Mouse (Mus musculus): Measurements from ENCODE around the gene Lrrtm4. TPM values are rescaled to one million over a fixed set of nuclear protein-coding genes. Genes with fewer than 3 reads are reported as not detected.

The Lrrtm4 gene
- polyA plus RNA-seq, 1 experiment from 2014 or later, result 1.1 TPM

GRCm38 (mm10) chr6:80704183-80704582 is 685.5 kb downstream of the Lrrtm4 start:
- no peak overlapping the region for H3K4me3 ChIP-seq (replicated peaks; ENCODE audit: low read length)
- no peaks in the 10 kb centered on the region for H3K27me3 ChIP-seq (ENCODE audit: control insufficient read depth, insufficient read depth, low read length)
- no peak overlapping the region for H3K4me2 ChIP-seq (ENCODE audit: low read depth, low read length)
- no peak for ATAC-seq (ENCODE audit: insufficient read depth, low FRiP score)
- no peak overlapping the region for H3K9ac ChIP-seq (ENCODE audit: low read length)
- no peaks in the 10 kb centered on the region for H3K4me1 ChIP-seq (ENCODE audit: control insufficient read depth, insufficient read depth, low read length)
- no peaks in the 10 kb centered on the region for H3K9me3 ChIP-seq (replicated peaks; ENCODE audit: control insufficient read depth, low read length)
- 63% methylated on average over 2 of the region's 2 CpGs for WGBS
- H3K27ac ChIP-seq (ENCODE audit: low read length), result no peak overlapping the region
- H3K36me3 ChIP-seq (ENCODE audit: control insufficient read depth, insufficient read depth, low read length), result no peaks in the 10 kb centered on the region

GRCm38 (mm10) chr6:80720468-80720867 is 701.8 kb downstream of the Lrrtm4 start:
- H3K9me3 ChIP-seq (replicated peaks; ENCODE audit: control insufficient read depth, low read length), result no peaks in the 10 kb centered on the region
- no peak overlapping the region for H3K27ac ChIP-seq (ENCODE audit: low read length)
- no peak for ATAC-seq (ENCODE audit: insufficient read depth, low FRiP score)
- H3K4me1 ChIP-seq (ENCODE audit: control insufficient read depth, insufficient read depth, low read length), result no peaks in the 10 kb centered on the region
- no peak overlapping the region for H3K4me2 ChIP-seq (ENCODE audit: low read depth, low read length)
- H3K27me3 ChIP-seq (ENCODE audit: control insufficient read depth, insufficient read depth, low read length), result no peaks in the 10 kb centered on the region
- H3K9ac ChIP-seq (ENCODE audit: low read length), result no peak overlapping the region
- no peaks in the 10 kb centered on the region for H3K36me3 ChIP-seq (ENCODE audit: control insufficient read depth, insufficient read depth, low read length)
- H3K4me3 ChIP-seq (replicated peaks; ENCODE audit: low read length), result no peak overlapping the region
- 89% methylated on average over 5 of the region's 5 CpGs for WGBS

GRCm38 (mm10) chr6:80733416-80733815 is 714.7 kb downstream of the Lrrtm4 start:
- Histone ChIP-seq H3K36me3 (ENCODE audit: control insufficient read depth, insufficient read depth, low read length) (no peaks in the 10 kb centered on the region), H3K9ac (ENCODE audit: low read length) (no peak overlapping the region), H3K27ac (ENCODE audit: low read length) (no peak overlapping the region), H3K9me3 (replicated peaks; ENCODE audit: control insufficient read depth, low read length) (no peaks in the 10 kb centered on the region), H3K4me2 (ENCODE audit: low read depth, low read length) (no peak overlapping the region), H3K4me3 (replicated peaks; ENCODE audit: low read length) (no peak overlapping the region), H3K4me1 (ENCODE audit: control insufficient read depth, insufficient read depth, low read length) (no peaks in the 10 kb centered on the region), H3K27me3 (ENCODE audit: control insufficient read depth, insufficient read depth, low read length) (no peaks in the 10 kb centered on the region)
- 77% methylated on average over 3 of the region's 3 CpGs for WGBS
- ATAC-seq (ENCODE audit: insufficient read depth, low FRiP score), result no peak

- H3K27ac ChIP-seq (ENCODE audit: low read length), result no peak overlapping the region
- H3K4me2 ChIP-seq (ENCODE audit: low read depth, low read length), result no peak overlapping the region
- no peaks in the 10 kb centered on the region for H3K36me3 ChIP-seq (ENCODE audit: control insufficient read depth, insufficient read depth, low read length)
- 85% methylated on average over 2 of the region's 2 CpGs for WGBS
- no peak overlapping the region for H3K4me3 ChIP-seq (replicated peaks; ENCODE audit: low read length)
- no peak overlapping the region for H3K9ac ChIP-seq (ENCODE audit: low read length)
- ATAC-seq (ENCODE audit: insufficient read depth, low FRiP score), result no peak
- H3K4me1 ChIP-seq (ENCODE audit: control insufficient read depth, insufficient read depth, low read length), result no peaks in the 10 kb centered on the region
- no peaks in the 10 kb centered on the region for H3K27me3 ChIP-seq (ENCODE audit: control insufficient read depth, insufficient read depth, low read length)
- no peaks in the 10 kb centered on the region for H3K9me3 ChIP-seq (replicated peaks; ENCODE audit: control insufficient read depth, low read length)
Observed at GRCm38 (mm10) chr6:80750769-80751168, 732.1 kb downstream of the Lrrtm4 start.

GRCm38 (mm10) chr6:80760641-80761204 is 742.0 kb downstream of the Lrrtm4 start:
- no peak overlapping the region for H3K27ac ChIP-seq (ENCODE audit: low read length)
- H3K4me1 ChIP-seq (ENCODE audit: control insufficient read depth, insufficient read depth, low read length), result no peaks in the 10 kb centered on the region
- no peak overlapping the region for H3K9ac ChIP-seq (ENCODE audit: low read length)
- H3K36me3 ChIP-seq (ENCODE audit: control insufficient read depth, insufficient read depth, low read length), result no peaks in the 10 kb centered on the region
- H3K9me3 ChIP-seq (replicated peaks; ENCODE audit: control insufficient read depth, low read length), result no peaks in the 10 kb centered on the region
- H3K4me3 ChIP-seq (replicated peaks; ENCODE audit: low read length), result no peak overlapping the region
- ATAC-seq (ENCODE audit: insufficient read depth, low FRiP score), result no peak
- no peaks in the 10 kb centered on the region for H3K27me3 ChIP-seq (ENCODE audit: control insufficient read depth, insufficient read depth, low read length)
- H3K4me2 ChIP-seq (ENCODE audit: low read depth, low read length), result no peak overlapping the region
- WGBS, result 49% methylated on average over 5 of the region's 5 CpGs

GRCm38 (mm10) chr6:80786282-80786681 is 767.6 kb downstream of the Lrrtm4 start:
- no peak for ATAC-seq (ENCODE audit: insufficient read depth, low FRiP score)
- Histone ChIP-seq H3K27ac (ENCODE audit: low read length) (no peak overlapping the region), H3K4me1 (ENCODE audit: control insufficient read depth, insufficient read depth, low read length) (no peaks in the 10 kb centered on the region)

GRCm38 (mm10) chr6:80823753-80824152 is 805.1 kb downstream of the Lrrtm4 start:
- no peaks in the 10 kb centered on the region for H3K9me3 ChIP-seq (replicated peaks; ENCODE audit: control insufficient read depth, low read length)

More at GRCm38 (mm10) chr6:80786282-80786681, 767.6 kb downstream of the Lrrtm4 start:
- H3K36me3 ChIP-seq (ENCODE audit: control insufficient read depth, insufficient read depth, low read length), result no peaks in the 10 kb centered on the region
- no peak overlapping the region for H3K4me3 ChIP-seq (replicated peaks; ENCODE audit: low read length)
- H3K9me3 ChIP-seq (replicated peaks; ENCODE audit: control insufficient read depth, low read length), result no peaks in the 10 kb centered on the region
- H3K27me3 ChIP-seq (ENCODE audit: control insufficient read depth, insufficient read depth, low read length), result no peaks in the 10 kb centered on the region
- H3K4me2 ChIP-seq (ENCODE audit: low read depth, low read length), result no peak overlapping the region
- no peak overlapping the region for H3K9ac ChIP-seq (ENCODE audit: low read length)

GRCm38 (mm10) chr6:80839784-80840183 is 821.1 kb downstream of the Lrrtm4 start:
- Histone ChIP-seq H3K9me3 (replicated peaks; ENCODE audit: control insufficient read depth, low read length) (no peaks in the 10 kb centered on the region), H3K4me1 (ENCODE audit: control insufficient read depth, insufficient read depth, low read length) (no peaks in the 10 kb centered on the region), H3K4me3 (replicated peaks; ENCODE audit: low read length) (no peak overlapping the region), H3K27ac (ENCODE audit: low read length) (no peak overlapping the region), H3K36me3 (ENCODE audit: control insufficient read depth, insufficient read depth, low read length) (no peaks in the 10 kb centered on the region), H3K9ac (ENCODE audit: low read length) (no peak overlapping the region), H3K27me3 (ENCODE audit: control insufficient read depth, insufficient read depth, low read length) (no peaks in the 10 kb centered on the region), H3K4me2 (ENCODE audit: low read depth, low read length) (no peak overlapping the region)
- no peak for ATAC-seq (ENCODE audit: insufficient read depth, low FRiP score)
- 62% methylated on average over 2 of the region's 2 CpGs for WGBS

More at GRCm38 (mm10) chr6:80823753-80824152, 805.1 kb downstream of the Lrrtm4 start:
- H3K27me3 ChIP-seq (ENCODE audit: control insufficient read depth, insufficient read depth, low read length), result no peaks in the 10 kb centered on the region
- no peak overlapping the region for H3K4me3 ChIP-seq (replicated peaks; ENCODE audit: low read length)
- H3K36me3 ChIP-seq (ENCODE audit: control insufficient read depth, insufficient read depth, low read length), result no peaks in the 10 kb centered on the region
- no peak for ATAC-seq (ENCODE audit: insufficient read depth, low FRiP score)
- 62% methylated on average over 5 of the region's 5 CpGs for WGBS
- no peaks in the 10 kb centered on the region for H3K4me1 ChIP-seq (ENCODE audit: control insufficient read depth, insufficient read depth, low read length)
- no peak overlapping the region for H3K4me2 ChIP-seq (ENCODE audit: low read depth, low read length)
- no peak overlapping the region for H3K27ac ChIP-seq (ENCODE audit: low read length)
- no peak overlapping the region for H3K9ac ChIP-seq (ENCODE audit: low read length)

GRCm38 (mm10) chr6:80845294-80845693 is 826.6 kb downstream of the Lrrtm4 start:
- no peak overlapping the region for H3K9ac ChIP-seq (ENCODE audit: low read length)
- no peaks in the 10 kb centered on the region for H3K27me3 ChIP-seq (ENCODE audit: control insufficient read depth, insufficient read depth, low read length)
- no peaks in the 10 kb centered on the region for H3K9me3 ChIP-seq (replicated peaks; ENCODE audit: control insufficient read depth, low read length)
- no peak for ATAC-seq (ENCODE audit: insufficient read depth, low FRiP score)
- no peaks in the 10 kb centered on the region for H3K36me3 ChIP-seq (ENCODE audit: control insufficient read depth, insufficient read depth, low read length)
- H3K27ac ChIP-seq (ENCODE audit: low read length), result no peak overlapping the region
- 76% methylated on average over 6 of the region's 6 CpGs for WGBS
- no peak overlapping the region for H3K4me3 ChIP-seq (replicated peaks; ENCODE audit: low read length)
- H3K4me2 ChIP-seq (ENCODE audit: low read depth, low read length), result no peak overlapping the region
- no peaks in the 10 kb centered on the region for H3K4me1 ChIP-seq (ENCODE audit: control insufficient read depth, insufficient read depth, low read length)

All from stomach, embryonic 16.5 days (tissue).